Mouse (Mus musculus): ENCODE measurements around the gene Alkbh3. TPM values are rescaled to one million over a fixed set of nuclear protein-coding genes. Genes with fewer than 3 reads are reported as not detected.

Gene Alkbh3
- polyA plus RNA-seq (2015; fragmentation: Nextera tagmentation; extraction: Ambion mirVana), result 51.8 and 53.2 TPM in 2 replicates

- H3K36me3 ChIP-seq (ENCODE audit: poor library complexity, severe bottlenecking), result peaks cover 26% of the 10 kb centered on the region
- 4% methylated on average over 47 of the region's 47 CpGs for WGBS
- no peaks in the 10 kb centered on the region for H3K27me3 ChIP-seq
- H3K9me3 ChIP-seq (replicated peaks), result no peaks in the 10 kb centered on the region
- H3K4me3 ChIP-seq, result peak within 1 kb of the TSS; percentile 90
- peak within 1 kb of the TSS; percentile 91 for H3K9ac ChIP-seq
- peak; percentile 100 for ATAC-seq
- no peak within 1 kb of the TSS for H3K27ac ChIP-seq
- H3K4me1 ChIP-seq, result peaks cover 17% of the 10 kb centered on the region
- peak within 1 kb of the TSS; percentile 91 for H3K4me2 ChIP-seq
Measured at GRCm38 (mm10) chr2:94010335-94011291, at the start of gene Alkbh3. Gene Alkbh3, minus strand, starts transcription at chr2:94010807.

- ATAC-seq, result no peak
- Histone ChIP-seq H3K27ac (no peak overlapping the region), H3K36me3 (ENCODE audit: poor library complexity, severe bottlenecking) (no peaks in the 10 kb centered on the region), H3K27me3 (no peaks in the 10 kb centered on the region), H3K4me1 (no peaks in the 10 kb centered on the region), H3K4me2 (no peak overlapping the region), H3K9me3 (replicated peaks) (no peaks in the 10 kb centered on the region), H3K4me3 (no peak overlapping the region), H3K9ac (no peak overlapping the region)
- 78% methylated on average over 5 of the region's 5 CpGs for WGBS
Measured at GRCm38 (mm10) chr2:94059459-94059858, 48.9 kb upstream of the Alkbh3 start.

- no peak overlapping the region for H3K27ac ChIP-seq
- H3K36me3 ChIP-seq (ENCODE audit: poor library complexity, severe bottlenecking), result no peaks in the 10 kb centered on the region
- no peaks in the 10 kb centered on the region for H3K9me3 ChIP-seq (replicated peaks)
- no peak overlapping the region for H3K4me2 ChIP-seq
- H3K27me3 ChIP-seq, result no peaks in the 10 kb centered on the region
- H3K4me1 ChIP-seq, result peaks cover 7% of the 10 kb centered on the region; the same call in 1 of the 2 replicates
- no peak overlapping the region for H3K4me3 ChIP-seq
- peak; percentile 83; the same call in 1 of the 2 replicates for ATAC-seq
- H3K9ac ChIP-seq, result no peak overlapping the region
Measured at GRCm38 (mm10) chr2:94054813-94055212, 44.2 kb upstream of the Alkbh3 start.

GRCm38 (mm10) chr2:94051952-94052351 is 41.3 kb upstream of the Alkbh3 start:
- Histone ChIP-seq H3K4me2 (no peak overlapping the region), H3K9me3 (replicated peaks) (no peaks in the 10 kb centered on the region), H3K27ac (no peak overlapping the region), H3K27me3 (no peaks in the 10 kb centered on the region), H3K36me3 (ENCODE audit: poor library complexity, severe bottlenecking) (no peaks in the 10 kb centered on the region), H3K9ac (no peak overlapping the region), H3K4me1 (peaks cover 28% of the 10 kb centered on the region), H3K4me3 (no peak overlapping the region)
- WGBS, result 66% methylated on average over 5 of the region's 5 CpGs
- ATAC-seq, result no peak

- 94% methylated on average over 3 of the region's 3 CpGs for WGBS
Measured at GRCm38 (mm10) chr2:94050901-94051300, 40.3 kb upstream of the Alkbh3 start.

GRCm38 (mm10) chr2:94049471-94050176 is 39.0 kb upstream of the Alkbh3 start:
- 75% methylated on average over 5 of the region's 5 CpGs for WGBS
- peak; percentile 70 for ATAC-seq
- no peaks in the 10 kb centered on the region for H3K27me3 ChIP-seq
- H3K4me1 ChIP-seq, result peaks cover 41% of the 10 kb centered on the region
- H3K27ac ChIP-seq, result peak overlapping the region; percentile 83
- H3K36me3 ChIP-seq (ENCODE audit: poor library complexity, severe bottlenecking), result no peaks in the 10 kb centered on the region
- H3K4me3 ChIP-seq, result no peak overlapping the region
- no peaks in the 10 kb centered on the region for H3K9me3 ChIP-seq (replicated peaks)
- H3K9ac ChIP-seq, result no peak overlapping the region
- no peak overlapping the region for H3K4me2 ChIP-seq

More at GRCm38 (mm10) chr2:94050901-94051300, 40.3 kb upstream of the Alkbh3 start:
- no peaks in the 10 kb centered on the region for H3K9me3 ChIP-seq (replicated peaks)
- no peak overlapping the region for H3K9ac ChIP-seq
- no peak for ATAC-seq
- no peak overlapping the region for H3K4me2 ChIP-seq
- no peak overlapping the region for H3K27ac ChIP-seq
- H3K36me3 ChIP-seq (ENCODE audit: poor library complexity, severe bottlenecking), result no peaks in the 10 kb centered on the region
- H3K4me3 ChIP-seq, result no peak overlapping the region
- peaks cover 29% of the 10 kb centered on the region for H3K4me1 ChIP-seq
- no peaks in the 10 kb centered on the region for H3K27me3 ChIP-seq

GRCm38 (mm10) chr2:94048733-94049470 is 38.3 kb upstream of the Alkbh3 start:
- 0 out of 2 replicates have a peak overlapping the region, but pooled peaks have one; percentile 2 for H3K9ac ChIP-seq
- peak overlapping the region; percentile 83 for H3K27ac ChIP-seq
- no peaks in the 10 kb centered on the region for H3K36me3 ChIP-seq (ENCODE audit: poor library complexity, severe bottlenecking)
- H3K4me2 ChIP-seq, result no peak overlapping the region
- no peak overlapping the region for H3K4me3 ChIP-seq
- no peaks in the 10 kb centered on the region for H3K27me3 ChIP-seq
- peaks cover 48% of the 10 kb centered on the region for H3K4me1 ChIP-seq
- no peak; the same call in 1 of the 2 replicates for ATAC-seq
- H3K9me3 ChIP-seq (replicated peaks), result no peaks in the 10 kb centered on the region
- 56% methylated on average over 5 of the region's 5 CpGs for WGBS

GRCm38 (mm10) chr2:94048271-94048670 is 37.7 kb upstream of the Alkbh3 start:
- no peaks in the 10 kb centered on the region for H3K27me3 ChIP-seq
- H3K4me2 ChIP-seq, result no peak overlapping the region
- no peaks in the 10 kb centered on the region for H3K36me3 ChIP-seq (ENCODE audit: poor library complexity, severe bottlenecking)
- peak overlapping the region; percentile 83 for H3K27ac ChIP-seq
- 21% methylated on average over 1 of the region's 1 CpGs for WGBS
- no peak overlapping the region for H3K4me3 ChIP-seq
- ATAC-seq, result no peak
- no peaks in the 10 kb centered on the region for H3K9me3 ChIP-seq (replicated peaks)
- peaks cover 52% of the 10 kb centered on the region for H3K4me1 ChIP-seq
- H3K9ac ChIP-seq, result 0 out of 2 replicates have a peak overlapping the region, but pooled peaks have one; percentile 2

- Histone ChIP-seq H3K27me3 (no peaks in the 10 kb centered on the region), H3K9ac (no peak overlapping the region), H3K9me3 (replicated peaks) (no peaks in the 10 kb centered on the region), H3K36me3 (ENCODE audit: poor library complexity, severe bottlenecking) (0 out of 2 replicates have a peak, but pooled peaks cover 3% of the 10 kb centered on the region), H3K4me3 (no peak overlapping the region), H3K4me2 (no peak overlapping the region), H3K4me1 (peaks cover 55% of the 10 kb centered on the region), H3K27ac (peak overlapping the region; percentile 32; the same call in 1 of the 2 replicates)
- ATAC-seq, result no peak
- 63% methylated on average over 6 of the region's 6 CpGs for WGBS
Measured at GRCm38 (mm10) chr2:94045411-94046090, 34.9 kb upstream of the Alkbh3 start.

- H3K9me3 ChIP-seq (replicated peaks), result no peaks in the 10 kb centered on the region
- peak overlapping the region; percentile 37; the same call in 1 of the 2 replicates for H3K9ac ChIP-seq
- 0 out of 2 replicates have a peak, but pooled peaks cover 3% of the 10 kb centered on the region for H3K36me3 ChIP-seq (ENCODE audit: poor library complexity, severe bottlenecking)
- H3K27me3 ChIP-seq, result no peaks in the 10 kb centered on the region
- H3K4me3 ChIP-seq, result no peak overlapping the region
- no peak for ATAC-seq
- peaks cover 41% of the 10 kb centered on the region for H3K4me1 ChIP-seq
- no peak overlapping the region for H3K4me2 ChIP-seq
- WGBS, result 64% methylated on average over 2 of the region's 2 CpGs
- peak overlapping the region; percentile 74 for H3K27ac ChIP-seq
Measured at GRCm38 (mm10) chr2:94044174-94044573, 33.6 kb upstream of the Alkbh3 start.

GRCm38 (mm10) chr2:94043662-94044061 is 33.1 kb upstream of the Alkbh3 start:
- H3K36me3 ChIP-seq (ENCODE audit: poor library complexity, severe bottlenecking), result 0 out of 2 replicates have a peak, but pooled peaks cover 3% of the 10 kb centered on the region
- H3K27me3 ChIP-seq, result no peaks in the 10 kb centered on the region
- peaks cover 36% of the 10 kb centered on the region for H3K4me1 ChIP-seq
- H3K4me2 ChIP-seq, result no peak overlapping the region
- H3K4me3 ChIP-seq, result no peak overlapping the region
- H3K9me3 ChIP-seq (replicated peaks), result no peaks in the 10 kb centered on the region
- ATAC-seq, result peak; percentile 89
- WGBS, result 19% methylated on average over 5 of the region's 5 CpGs
- no peak overlapping the region for H3K9ac ChIP-seq
- H3K27ac ChIP-seq, result no peak overlapping the region

Measured in forebrain, embryonic 13.5 days (tissue).